Mouse (Mus musculus): ENCODE data around the gene Kdf1.

Gene Kdf1

GRCm38 (mm10) chr4:133553448-133554330, 34.9 kb downstream of the Kdf1 start:
- DNase-seq (ENCODE audit: low read depth, low spot score): no peak

GRCm38 (mm10) chr4:133557041-133557717, 38.4 kb downstream of the Kdf1 start:
- DNase-seq (ENCODE audit: low read depth, low spot score): no peak

- no peak for DNase-seq (ENCODE audit: low read depth, low spot score)
Observed at GRCm38 (mm10) chr4:133559846-133560245, 41.1 kb downstream of the Kdf1 start.

- DNase-seq (ENCODE audit: low read depth, low spot score): no peak
Observed at GRCm38 (mm10) chr4:133561622-133562021, 42.9 kb downstream of the Kdf1 start.

GRCm38 (mm10) chr4:133563123-133563571, 44.4 kb downstream of the Kdf1 start:
- no peak for DNase-seq (ENCODE audit: low read depth, low spot score)

- DNase-seq (ENCODE audit: low read depth, low spot score): peak; percentile 76
Observed at GRCm38 (mm10) chr4:133567251-133567650, 48.5 kb downstream of the Kdf1 start.

- DNase-seq (ENCODE audit: low read depth, low spot score): no peak
Observed at GRCm38 (mm10) chr4:133569291-133570065, 50.7 kb downstream of the Kdf1 start.

GRCm38 (mm10) chr4:133570066-133570466, 51.3 kb downstream of the Kdf1 start:
- DNase-seq (ENCODE audit: low read depth, low spot score): peak; percentile 90

- peak; percentile 92 for DNase-seq (ENCODE audit: low read depth, low spot score)
Observed at GRCm38 (mm10) chr4:133574070-133574842, 55.5 kb downstream of the Kdf1 start, which contains the start of gene Gpatch3. Gene Gpatch3 (plus strand): TSS chr4:133574745.

GRCm38 (mm10) chr4:133574843-133575202, 56.1 kb downstream of the Kdf1 start:
- DNase-seq (ENCODE audit: low read depth, low spot score): no peak

GRCm38 (mm10) chr4:133577983-133578382, 59.2 kb downstream of the Kdf1 start:
- peak; percentile 82 for DNase-seq (ENCODE audit: low read depth, low spot score)
